Mouse (Mus musculus): Measurements from ENCODE around the gene Sema3b.
A peak's percentile ranks its signal among the peaks of the same experiment; 100 is the strongest.

Gene Sema3b

GRCm38 (mm10) chr9:107608741-107609432 is at the start of gene Sema3b:
Gene Sema3b, minus strand, starts transcription at chr9:107609229.
- no peak for DNase-seq (ENCODE audit: low spot score)

- no peak for DNase-seq (ENCODE audit: low spot score)
These were observed 49.1 kb upstream of the Sema3b start for GRCm38 (mm10) chr9:107658096-107658495.

- DNase-seq (ENCODE audit: low spot score) = no peak
These were observed 48.1 kb upstream of the Sema3b start for GRCm38 (mm10) chr9:107657144-107657543.

GRCm38 (mm10) chr9:107654585-107654984 is 45.6 kb upstream of the Sema3b start:
- DNase-seq (ENCODE audit: low spot score) = no peak

- DNase-seq (ENCODE audit: low spot score) = no peak
These were observed 44.4 kb upstream of the Sema3b start for GRCm38 (mm10) chr9:107653474-107653873.

GRCm38 (mm10) chr9:107650708-107651481 is 41.9 kb upstream of the Sema3b start:
- DNase-seq (ENCODE audit: low spot score) = no peak

GRCm38 (mm10) chr9:107650225-107650624 is 41.2 kb upstream of the Sema3b start:
- DNase-seq (ENCODE audit: low spot score) = no peak

GRCm38 (mm10) chr9:107648767-107649166 is 39.7 kb upstream of the Sema3b start:
- DNase-seq (ENCODE audit: low spot score) = no peak

GRCm38 (mm10) chr9:107646975-107647374 is 37.9 kb upstream of the Sema3b start:
- DNase-seq (ENCODE audit: low spot score) = no peak

- DNase-seq (ENCODE audit: low spot score) = peak; percentile 88
These were observed 36.5 kb upstream of the Sema3b start for GRCm38 (mm10) chr9:107645577-107645976.

GRCm38 (mm10) chr9:107645153-107645510 is 36.1 kb upstream of the Sema3b start:
- no peak for DNase-seq (ENCODE audit: low spot score)

GRCm38 (mm10) chr9:107644495-107645152 is 35.6 kb upstream of the Sema3b start:
- peak; percentile 97 for DNase-seq (ENCODE audit: low spot score)

GRCm38 (mm10) chr9:107643544-107644214 is 34.6 kb upstream of the Sema3b start:
- DNase-seq (ENCODE audit: low spot score) = no peak

GRCm38 (mm10) chr9:107641666-107642065 is 32.6 kb upstream of the Sema3b start:
- no peak for DNase-seq (ENCODE audit: low spot score)

- DNase-seq (ENCODE audit: low spot score) = no peak
These were observed 31.3 kb upstream of the Sema3b start for GRCm38 (mm10) chr9:107640257-107640772.

GRCm38 (mm10) chr9:107637070-107637469 is 28.0 kb upstream of the Sema3b start:
- no peak for DNase-seq (ENCODE audit: low spot score)

GRCm38 (mm10) chr9:107635279-107636028 is 26.4 kb upstream of the Sema3b start, which contains the start of gene Gnai2:
Gene Gnai2, minus strand, starts transcription at chr9:107635367.
- DNase-seq (ENCODE audit: low spot score) = peak; percentile 97

- DNase-seq (ENCODE audit: low spot score) = no peak
These were observed 25.6 kb upstream of the Sema3b start for GRCm38 (mm10) chr9:107634406-107635278.

GRCm38 (mm10) chr9:107633661-107634405 is 24.8 kb upstream of the Sema3b start:
- peak; percentile 72 for DNase-seq (ENCODE audit: low spot score)

Measured in testis, postnatal 10 days (tissue).